Mouse (Mus musculus): ENCODE results near the gene Vps37b.
A peak's percentile ranks its signal among the peaks of the same experiment; 100 is the strongest.
"Not testable (repeated sequence)": the region's sequence is repeated elsewhere in the genome, so short reads cannot be mapped to it uniquely, and the experiment has no call there.

The Vps37b gene

DNA sequence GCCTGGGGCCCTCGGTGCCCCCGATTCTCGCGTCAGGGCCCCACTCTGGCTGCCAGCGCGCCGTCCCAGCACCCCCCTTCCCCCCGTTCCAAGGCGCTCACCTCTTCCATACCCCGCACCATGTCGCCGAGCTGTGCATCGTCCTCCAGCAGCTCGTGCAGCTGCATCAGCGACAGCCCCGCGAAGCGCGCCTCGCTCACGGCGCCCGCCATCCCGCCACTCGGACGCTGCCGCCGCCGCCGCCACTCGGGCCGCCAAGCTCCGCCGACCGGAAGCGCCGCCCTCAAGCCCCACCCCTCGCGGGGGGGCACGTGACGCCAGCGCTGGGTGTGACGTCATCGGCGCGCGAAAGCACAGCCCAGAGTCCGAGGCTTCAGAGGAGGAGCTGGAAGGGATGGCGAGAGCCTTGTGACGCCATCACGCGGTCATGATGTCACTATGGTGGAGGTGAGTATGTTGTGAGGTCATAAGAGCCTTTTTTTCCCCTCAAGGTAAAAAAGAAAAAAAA lies at the start of gene Vps37b:
TSS of gene Vps37b (minus strand) at position 270 of the 508 bp plus-strand sequence.
- DNase-seq: peak; percentile 92

DNA sequence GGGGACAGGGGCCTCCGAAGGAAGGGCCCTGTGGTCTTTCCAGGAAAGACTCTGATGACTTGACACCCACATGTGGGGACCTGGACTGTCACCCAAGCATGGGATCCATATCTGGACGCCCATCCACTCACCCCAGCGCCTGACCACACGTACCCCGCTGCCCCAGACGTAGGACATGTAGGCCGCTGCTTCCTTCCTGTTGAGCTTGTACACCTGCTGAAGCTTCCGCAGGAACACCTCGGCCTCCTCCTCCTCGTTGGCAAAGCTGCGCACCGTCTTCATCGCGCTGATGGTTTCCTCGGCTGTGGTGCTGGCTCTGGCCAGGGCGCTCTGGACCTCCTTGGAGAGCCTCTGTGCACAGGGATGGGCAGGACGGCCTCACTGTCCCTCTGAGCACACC lies 47.8 kb upstream of the Vps37b start:
- DNase-seq: peak; percentile 77

DNA sequence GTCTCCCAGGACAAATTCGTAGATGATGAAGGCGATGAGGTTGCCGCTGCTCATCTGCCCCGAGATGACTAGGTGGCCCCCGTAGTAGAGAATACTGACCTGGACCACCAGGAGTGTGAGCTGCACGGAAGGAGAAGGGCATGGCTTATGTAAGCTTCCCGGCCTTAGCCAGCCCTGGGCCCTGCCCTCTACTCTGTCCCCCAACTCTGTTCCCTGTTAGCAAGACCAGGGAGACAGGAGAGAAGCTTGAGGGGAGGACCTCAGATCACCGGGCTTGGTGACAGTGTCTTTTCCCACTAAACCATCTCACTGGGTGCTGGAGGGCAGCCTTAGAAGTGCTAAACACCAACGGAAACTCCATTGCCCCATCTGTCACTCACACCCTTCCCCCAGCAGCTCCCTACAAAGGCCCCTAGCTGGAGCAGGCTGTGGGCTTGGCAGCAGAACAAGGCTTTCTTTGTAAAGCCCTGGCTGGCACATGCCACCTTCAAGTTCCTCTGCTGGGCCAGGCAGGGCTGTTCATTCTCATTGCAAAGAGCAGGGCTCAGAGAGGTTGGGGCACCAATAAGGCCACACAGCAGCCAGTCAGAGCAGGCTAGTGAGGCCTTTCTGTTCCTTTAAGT lies 46.8 kb upstream of the Vps37b start:
- peak; percentile 79 for DNase-seq

DNA sequence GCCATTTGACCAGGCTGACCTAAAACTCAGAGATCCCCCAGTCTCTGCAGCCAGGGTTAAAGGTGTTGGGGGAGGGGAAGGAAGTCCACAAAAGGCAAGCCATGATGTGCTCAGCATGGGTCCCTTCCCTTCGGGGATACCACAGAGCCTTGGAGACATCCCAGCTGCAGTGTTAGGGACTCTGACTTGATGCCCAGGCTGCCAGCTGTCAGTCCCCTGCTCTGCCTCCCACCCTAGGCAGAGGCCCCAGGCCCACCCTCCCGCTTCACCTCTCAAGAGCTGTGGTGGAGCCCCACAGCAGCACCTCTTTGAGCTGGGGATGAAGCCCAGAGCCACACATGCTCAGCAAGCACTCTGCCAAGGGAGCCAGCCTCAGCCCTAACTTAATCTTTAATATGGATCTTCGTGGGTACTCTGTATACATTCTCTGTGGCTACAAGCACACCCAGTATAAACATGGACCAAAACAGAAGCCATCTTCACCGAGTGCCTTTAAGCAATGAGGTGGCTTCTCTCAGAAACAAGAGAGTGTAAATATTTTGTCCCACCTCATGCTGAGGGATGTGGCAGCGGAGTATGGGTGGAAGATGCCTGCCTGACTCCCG lies 45.9 kb upstream of the Vps37b start:
- DNase-seq: peak; percentile 62

DNA sequence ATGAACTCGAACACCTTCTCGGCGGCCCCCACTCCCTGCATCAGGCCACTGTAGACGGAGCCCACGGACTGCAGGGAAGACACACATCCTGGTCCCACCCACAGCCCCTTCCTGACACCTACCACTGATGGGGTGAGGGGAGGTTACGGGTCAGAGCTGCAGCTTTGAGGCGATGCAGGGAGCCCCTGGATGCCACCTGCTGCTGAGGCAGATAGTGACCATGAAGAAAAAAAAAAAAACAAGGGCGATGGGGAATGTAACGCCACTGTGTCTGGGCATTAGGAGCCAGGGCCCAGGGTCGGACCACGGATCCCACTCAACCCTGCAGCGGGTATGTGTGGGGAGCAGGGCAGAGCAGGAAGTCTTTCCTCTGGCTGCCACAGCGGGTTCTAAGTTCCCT lies 45.2 kb upstream of the Vps37b start:
- peak; percentile 53 for DNase-seq

DNA sequence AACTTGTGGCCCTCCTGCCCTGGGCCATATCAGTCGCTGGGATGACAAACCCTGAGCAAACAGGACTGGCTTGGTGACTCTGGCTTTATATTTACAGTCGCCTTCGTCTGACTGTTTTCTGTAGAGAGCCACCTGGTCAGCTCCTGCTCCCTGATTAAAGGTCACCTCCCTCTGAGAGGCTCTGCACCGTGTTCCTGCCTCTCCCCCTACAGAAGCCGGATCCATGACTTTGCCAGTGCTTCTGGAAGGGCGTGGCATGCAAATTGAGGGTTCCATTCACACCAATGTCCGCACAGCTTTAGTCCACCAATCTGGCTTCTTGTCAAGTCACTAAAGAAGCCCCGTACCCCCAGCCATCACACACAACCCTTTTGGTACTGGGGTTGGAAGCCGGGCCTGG lies 44.5 kb upstream of the Vps37b start:
- no peak for DNase-seq

DNA sequence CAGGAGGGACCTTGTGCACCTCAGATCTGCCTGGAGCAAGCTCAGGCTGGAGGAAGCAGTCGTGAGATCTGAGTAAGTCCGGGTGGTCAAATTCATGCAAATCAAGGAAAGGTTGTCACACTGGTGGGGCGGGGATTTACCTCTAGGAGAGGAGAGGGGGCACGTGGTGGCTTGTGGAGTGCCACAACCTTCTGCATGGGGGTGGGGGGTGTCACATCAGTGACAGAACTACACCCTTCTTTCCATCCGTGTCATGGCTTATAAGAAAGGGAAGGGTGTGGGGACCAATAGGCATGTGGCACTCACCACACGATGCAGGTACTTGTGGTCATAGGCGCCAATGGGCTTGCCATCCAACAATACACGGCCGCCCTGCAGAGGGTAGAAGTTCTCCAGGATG lies 43.6 kb upstream of the Vps37b start:
- peak; percentile 40 for DNase-seq

DNA sequence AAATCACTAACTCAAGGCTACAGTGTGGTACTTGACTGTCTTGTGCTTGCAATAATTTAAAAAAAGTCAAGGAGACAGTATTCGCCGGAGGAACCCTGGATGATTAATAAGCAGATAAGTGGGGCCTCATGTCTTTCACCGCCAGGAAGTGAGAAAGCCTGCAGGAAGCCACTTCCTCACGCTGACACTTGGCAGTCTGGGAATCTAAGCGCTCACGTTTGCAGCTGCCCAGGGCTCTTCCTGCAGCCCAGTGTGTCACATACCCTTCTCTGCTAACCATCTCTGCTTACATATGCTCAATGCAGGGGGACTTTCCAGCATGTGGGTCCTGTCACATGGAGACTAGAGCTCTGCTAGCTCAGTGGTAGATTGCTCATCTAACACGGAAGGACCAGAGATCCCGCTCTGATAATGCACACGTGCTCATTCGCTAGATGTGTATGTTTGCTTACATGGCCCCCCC lies 42.8 kb upstream of the Vps37b start:
- peak; percentile 57 for DNase-seq

DNA sequence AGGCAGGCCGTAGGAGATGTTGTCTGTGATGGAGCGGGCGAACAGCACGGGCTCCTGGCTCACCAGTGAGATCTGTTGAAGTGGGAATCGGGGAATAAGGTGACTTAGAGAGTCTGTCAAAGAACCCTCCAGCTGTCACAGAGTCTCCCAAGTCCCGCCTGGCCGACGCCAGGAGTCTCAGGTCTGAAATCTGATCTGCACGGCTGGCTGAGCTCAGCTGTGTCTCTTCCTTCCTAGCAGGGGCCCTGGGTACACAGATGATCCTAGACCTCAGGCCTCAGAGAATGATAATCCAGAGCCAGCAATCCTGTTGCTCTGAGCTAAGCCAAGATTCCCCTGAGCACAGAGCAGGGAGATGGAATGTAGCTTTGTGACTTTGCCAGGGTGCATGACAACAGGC lies 41.6 kb upstream of the Vps37b start:
- DNase-seq: no peak

DNA sequence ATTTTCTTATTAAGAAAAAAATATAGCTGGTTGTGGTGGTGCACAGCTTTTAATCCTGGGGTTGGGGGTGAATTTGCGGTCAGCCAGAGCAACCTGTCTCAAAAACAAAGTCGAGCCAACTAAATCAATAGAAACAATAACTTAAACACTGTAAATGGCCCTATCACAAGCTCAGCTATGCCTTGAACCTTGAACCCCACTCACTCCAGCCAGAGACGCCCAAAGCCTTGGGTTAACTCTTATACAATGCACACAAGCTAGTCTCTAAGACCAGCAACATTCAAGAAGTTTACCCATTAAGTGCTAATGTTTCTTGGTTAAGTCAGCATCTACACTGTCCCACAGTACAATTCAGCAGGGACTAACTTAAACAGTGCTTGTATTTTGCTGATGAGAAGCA lies 37.6 kb upstream of the Vps37b start:
- no peak for DNase-seq

DNA sequence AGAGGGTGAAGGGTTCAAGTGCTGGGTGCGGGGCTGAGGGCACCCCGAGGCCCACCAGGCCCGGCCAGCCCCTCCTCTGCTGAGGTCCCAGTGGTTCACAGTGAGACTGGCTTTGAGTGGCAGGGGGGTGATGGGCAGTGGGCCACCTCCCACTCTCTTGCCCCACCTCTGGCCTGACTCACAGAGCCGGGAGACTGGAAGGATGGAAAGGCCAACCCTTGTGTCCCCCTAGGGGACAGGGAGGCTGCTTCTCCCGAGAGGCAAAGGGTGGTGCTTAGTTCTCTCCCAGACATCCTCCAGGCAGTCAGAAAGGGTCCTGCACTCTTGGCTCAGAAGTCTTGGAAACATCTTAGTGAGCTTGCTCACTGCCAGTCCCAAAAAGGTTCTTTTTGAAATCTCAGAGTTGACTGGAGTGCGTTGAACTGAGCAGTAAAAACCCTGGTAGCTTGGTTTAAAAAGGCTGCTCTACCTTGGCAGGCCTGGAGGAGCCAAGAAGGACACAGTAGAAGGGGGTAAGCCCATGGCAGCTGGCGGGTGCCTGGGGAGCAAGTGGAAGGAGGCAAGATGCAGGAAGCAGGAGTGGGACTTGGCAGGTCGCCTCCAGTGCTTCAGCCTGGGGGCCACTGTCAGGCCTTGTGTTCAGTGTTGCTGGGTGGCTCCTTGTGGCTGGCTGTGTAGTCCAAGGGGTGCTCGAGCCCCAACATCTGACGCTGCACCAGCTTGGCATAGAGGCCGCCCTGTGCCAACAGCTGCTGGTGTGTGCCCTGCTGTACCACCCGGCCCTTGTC lies 30.2 kb upstream of the Vps37b start:
- no peak for DNase-seq

DNA sequence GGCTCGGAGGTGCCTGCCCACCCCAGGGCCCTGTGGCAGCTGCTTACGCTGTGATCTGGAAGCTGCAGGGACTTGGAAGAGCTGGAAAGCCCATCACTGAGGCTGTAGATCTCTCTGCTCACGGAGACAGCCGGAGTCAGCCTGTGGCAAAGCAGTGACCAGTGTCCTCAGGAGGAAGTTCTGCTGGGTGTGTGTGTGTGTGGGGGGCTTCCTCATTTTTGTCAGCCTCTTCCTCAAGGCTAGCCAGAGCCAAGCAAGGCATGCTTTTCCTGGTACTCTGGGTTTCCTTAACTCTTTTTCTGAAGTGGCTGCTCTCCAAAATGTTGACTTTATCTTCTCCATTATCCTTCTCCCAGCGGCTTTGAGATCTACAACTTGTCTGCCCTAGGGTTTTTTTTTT lies 27.6 kb upstream of the Vps37b start:
- no peak for DNase-seq

DNA sequence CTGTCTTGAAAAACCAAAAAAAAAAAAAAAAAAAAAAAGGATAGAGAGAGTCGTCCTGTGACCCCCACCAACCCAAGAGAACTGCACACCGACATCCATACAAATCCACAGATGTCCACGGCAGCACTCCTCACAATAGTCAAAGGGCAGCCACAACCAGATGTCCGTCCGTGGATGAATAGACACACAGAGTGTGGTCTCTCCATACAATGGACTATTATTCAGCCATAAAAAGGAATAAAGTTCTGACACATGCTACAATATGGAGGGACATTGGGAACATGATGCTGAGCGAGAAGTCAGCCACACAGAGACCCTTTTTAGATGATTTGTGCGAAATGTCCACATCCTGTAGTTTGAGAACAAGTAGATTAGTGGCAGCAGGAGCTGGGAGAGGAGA lies 26.7 kb upstream of the Vps37b start:
- DNase-seq: no peak

DNA sequence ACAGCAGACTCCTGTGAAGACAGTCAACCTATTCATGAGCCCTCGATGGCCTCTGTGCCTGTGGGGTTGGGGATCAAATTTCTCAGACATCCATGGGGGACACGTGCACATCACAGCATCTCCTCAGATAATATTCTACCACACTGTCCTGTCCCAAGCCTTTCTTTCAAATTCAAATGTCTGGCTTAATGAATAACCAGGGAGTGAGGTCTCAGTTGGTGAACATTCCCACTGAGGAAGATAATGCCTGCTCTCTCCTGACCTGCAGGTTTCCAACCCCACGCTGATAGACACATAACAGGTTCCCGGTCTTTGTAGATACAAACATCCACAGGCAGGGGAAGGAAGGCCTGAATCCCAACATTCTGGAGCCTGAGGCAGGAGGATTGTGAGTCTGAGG lies 24.9 kb upstream of the Vps37b start:
- no peak for DNase-seq

DNA sequence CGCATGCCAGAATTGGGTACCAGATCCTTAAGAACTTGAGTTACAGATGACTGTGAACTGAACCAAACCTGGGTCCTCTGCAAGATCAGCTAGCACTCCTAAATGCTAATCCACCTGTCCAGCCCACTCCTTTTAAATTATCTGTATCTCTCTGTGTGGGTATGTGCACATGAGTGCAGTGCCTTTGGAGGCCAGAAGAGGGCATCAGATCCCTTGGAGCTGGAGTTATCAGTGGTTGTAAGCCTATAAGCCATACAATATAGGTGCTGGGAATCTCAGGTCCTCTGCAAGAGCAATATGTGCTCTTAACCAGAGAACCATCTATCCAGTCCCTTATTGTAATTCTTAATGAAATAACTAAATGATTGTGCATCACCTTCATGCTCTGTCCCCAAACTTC lies 24.1 kb upstream of the Vps37b start:
- DNase-seq: no peak

DNA sequence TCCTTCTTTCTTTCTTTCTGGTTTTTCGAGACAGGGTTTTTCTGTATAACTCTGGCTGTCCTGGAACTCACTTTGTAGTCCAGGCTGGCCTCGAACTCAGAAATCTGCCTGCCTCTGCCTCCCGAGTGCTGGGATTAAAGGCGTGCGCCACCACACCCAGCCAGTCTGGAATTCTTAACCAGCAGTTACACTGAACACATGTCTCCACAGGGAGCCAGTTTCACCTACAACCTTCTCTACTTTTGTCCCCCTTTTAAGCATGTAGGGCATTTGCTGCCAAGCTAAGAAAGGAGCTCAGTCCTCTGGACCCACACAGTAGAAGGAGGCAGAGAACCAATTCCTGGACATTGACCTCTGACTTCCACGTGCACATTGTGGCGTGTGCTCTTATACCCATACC lies 20.6 kb upstream of the Vps37b start:
- DNase-seq: not testable (repeated sequence)

DNA sequence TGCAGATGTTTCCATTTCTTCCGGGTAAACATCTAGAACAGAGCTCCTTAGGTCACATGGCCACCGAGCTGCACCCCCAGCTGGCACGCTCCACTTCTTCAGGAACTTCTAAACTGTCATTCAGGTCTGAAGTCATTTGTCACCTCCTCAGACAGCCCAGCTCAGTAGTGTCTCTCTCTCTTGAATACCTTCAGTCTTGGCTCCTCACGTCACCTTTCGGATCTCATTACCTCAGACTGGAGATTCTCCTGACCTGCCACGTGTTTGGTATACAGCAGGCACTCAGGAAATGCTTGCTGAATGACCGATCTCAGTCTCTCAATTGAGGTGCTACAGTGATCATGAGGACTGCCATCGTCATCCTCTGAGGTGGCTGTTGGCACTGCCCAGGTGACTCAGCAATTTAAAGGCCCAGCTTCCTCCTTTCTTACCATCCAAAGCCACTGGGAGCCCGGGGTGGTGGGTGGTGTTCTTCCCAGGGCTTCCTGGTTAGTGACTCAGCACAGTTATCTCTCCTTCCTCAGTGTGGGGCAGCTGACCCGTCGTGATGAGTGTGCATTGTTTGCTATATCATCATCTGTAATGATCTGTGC lies 19.9 kb upstream of the Vps37b start:
- DNase-seq: peak; percentile 59

DNA sequence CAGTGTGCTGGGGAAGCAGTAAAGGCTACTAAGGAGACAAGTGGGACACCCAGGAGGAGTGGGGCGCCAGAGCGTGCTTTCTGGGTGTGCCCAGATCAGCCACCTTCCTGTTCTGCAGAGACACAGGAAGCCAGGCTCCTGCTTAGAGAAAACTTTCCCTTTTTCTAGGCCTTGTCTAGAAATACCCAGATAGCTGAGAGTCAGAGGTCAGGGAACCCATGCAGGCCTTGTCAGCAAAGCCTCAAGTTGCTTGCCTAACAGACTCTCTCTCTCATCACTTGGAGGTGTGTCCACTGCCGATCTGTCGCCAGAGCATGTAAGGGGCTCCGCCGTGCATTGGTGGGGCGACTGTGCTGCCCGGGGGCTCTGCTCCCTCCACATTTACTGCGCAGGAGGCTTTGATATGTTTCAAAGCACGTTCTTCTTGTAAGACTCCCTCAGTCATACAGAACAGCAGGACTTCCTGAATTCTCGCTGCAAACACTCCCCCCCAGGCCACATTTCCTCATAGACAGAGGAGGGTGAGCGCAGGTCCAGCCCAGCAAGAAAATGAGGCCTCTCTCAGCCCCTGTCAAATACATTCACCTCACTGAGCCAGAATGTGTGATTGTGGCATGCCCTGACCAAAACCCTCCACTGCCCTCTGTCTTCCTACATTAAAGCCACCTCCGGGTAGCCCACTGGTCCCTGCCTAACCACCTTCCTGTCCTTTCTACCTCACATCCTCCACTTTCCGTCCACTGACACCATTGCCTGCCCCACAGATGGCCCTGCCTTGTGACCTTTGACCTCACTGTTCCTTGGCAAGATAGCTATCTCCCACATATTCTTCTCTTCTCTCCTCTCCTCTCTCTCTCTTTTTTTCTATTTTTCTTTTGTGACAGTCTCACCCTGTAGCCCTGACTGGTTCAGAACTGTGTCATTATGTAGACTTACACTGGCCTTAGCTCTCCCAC lies 18.3 kb upstream of the Vps37b start:
- DNase-seq: peak; percentile 76

DNA sequence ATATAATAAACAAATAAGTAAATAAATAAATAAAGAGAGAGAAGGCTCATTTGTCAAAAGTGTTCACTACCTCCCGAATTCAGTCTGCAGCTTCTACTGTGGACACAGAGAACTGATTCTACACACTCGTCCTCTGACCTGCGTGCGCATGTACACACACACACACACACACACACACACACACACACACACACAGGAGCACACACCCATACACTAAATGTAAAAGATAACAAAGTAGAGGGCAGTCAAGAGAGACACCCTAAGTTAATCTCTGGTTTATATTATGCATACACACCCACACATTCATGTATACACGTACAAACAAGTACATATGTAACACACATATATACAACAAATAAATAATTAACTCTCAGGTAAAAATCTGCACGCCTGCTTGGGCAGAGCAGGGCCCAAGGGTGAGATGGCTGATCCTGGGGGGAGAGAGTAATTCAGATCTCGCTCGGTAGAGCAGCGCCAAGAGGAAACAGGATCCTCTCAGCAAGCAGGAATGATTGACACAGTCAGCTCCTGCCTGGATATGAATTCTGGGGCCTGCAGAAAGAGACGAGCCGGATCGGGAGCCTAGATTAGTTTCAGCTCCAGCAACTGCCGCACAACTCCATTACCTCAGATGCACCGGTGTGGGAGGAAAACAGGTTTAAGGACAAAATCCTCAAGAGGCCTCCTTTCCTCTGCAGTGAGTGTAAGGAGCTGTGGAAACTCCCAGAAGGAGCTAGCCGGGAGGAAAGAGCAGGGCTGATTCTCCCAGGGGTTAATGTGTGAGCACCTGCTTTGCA lies 17.4 kb upstream of the Vps37b start:
- DNase-seq: no peak

DNA sequence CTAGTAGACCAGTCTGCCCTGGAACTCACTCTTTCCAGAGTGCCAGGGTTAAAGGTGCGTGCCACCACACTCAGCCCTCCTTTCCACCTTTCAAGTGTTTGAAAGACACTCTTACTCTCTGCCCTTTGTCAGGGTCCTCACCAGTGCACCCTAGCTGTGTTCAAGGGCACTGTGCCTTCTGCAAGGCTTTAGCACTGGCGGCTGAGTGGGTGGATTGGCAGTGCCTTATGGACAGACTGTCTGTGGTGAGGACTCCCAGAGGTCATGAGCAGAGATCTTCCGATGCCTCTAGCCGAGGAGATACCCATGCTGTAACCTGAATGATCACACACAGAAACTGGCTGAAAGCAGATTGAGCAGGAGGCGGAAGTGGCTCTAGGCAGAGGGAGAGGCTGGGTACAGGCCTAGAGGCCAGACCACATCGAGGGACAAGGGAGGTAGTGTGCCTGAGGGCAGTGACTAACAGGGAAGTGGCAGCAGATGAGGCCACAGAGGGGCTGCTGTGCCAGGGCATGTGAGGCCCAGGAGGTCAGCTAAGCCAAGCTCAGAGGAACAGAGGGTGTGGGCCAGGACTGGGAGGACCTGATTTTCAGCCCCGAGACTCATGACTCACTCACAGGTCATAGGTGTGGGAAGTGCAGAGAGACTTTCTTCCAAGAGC lies 14.8 kb upstream of the Vps37b start:
- DNase-seq: no peak

DNA sequence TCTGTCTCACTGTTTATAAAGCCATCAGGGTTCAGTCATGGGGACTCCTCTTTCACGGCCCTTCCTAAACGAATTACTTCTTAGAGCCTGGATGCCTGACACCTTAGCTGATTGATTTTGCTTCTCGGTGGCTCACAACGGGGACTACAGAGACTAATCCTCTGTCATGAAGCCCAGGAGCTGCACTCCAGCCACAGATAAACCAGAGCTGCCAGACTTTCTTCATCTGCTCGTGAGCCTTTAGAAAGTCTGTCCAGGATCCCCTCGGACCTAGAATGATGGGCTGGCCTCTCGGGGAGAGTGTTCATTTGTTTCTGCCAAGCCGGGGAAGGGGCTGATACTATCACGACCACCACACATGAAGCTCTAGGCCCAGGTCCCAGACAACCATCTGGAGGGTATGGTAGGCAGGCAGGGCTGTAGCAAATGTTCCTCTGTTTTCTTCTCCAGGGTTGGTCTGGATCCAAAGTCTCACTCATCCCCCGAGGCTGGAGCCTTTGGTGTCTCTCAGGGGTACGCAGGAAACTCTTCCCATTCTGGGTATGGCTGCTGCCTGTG lies 13.5 kb upstream of the Vps37b start:
- DNase-seq: no peak
